Mouse (Mus musculus) frontal cortex, adult 2 months (tissue): ENCODE measurements around the gene Rrnad1. TPM values are rescaled to one million over a fixed set of nuclear protein-coding genes. Genes with fewer than 3 reads are reported as not detected.

ENCODE experiments used
- DNase-seq, 2 experiments: peaks; one replicate each; pipeline ENCODE4 v3.0.0; 2022; ENCODE audit warnings: low spot score in 1 of 2; ENCODE audit errors: extremely low spot score in 1 of 2
- polyA plus RNA-seq: library from polyadenylated mRNA; depleted of rRNA; stranded (reverse); fragments of >200 nt; gene quantifications from 2 replicates; pipeline ENCODE4 v1.2.3, GENCODE M21; 2012; rRNA removed

Rrnad1 gene
- polyA plus RNA-seq, 1 experiment = 46.4 TPM

GRCm38 (mm10) chr3:87886416-87886815 lies 44.1 kb downstream of the Rrnad1 start:
- no peak for DNase-seq

- DNase-seq = no peak
Observed at GRCm38 (mm10) chr3:87886004-87886365, 44.5 kb downstream of the Rrnad1 start.

- DNase-seq = peak; percentile 97 to 99
Observed at GRCm38 (mm10) chr3:87885281-87886003, 45.1 kb downstream of the Rrnad1 start, which contains the start of gene Prcc. Prcc (minus strand) TSS chr3:87885608.

GRCm38 (mm10) chr3:87884708-87885251 lies 45.7 kb downstream of the Rrnad1 start:
- peak in 1 of 2 experiments; percentile 33 for DNase-seq

GRCm38 (mm10) chr3:87884291-87884690 lies 46.2 kb downstream of the Rrnad1 start:
- no peak for DNase-seq

GRCm38 (mm10) chr3:87877730-87878129 lies 52.8 kb downstream of the Rrnad1 start:
- no peak for DNase-seq

Other genes with a start within 250 kb of the Rrnad1 start
- 0.19 and 0.40 TPM in 2 replicates for gene Lrrc71, start 182.1 kb downstream of the Rrnad1 start, polyA plus RNA-seq
- gene Ntrk1, start 135.6 kb downstream of the Rrnad1 start, polyA plus RNA-seq = 0.08 and 0.19 TPM in 2 replicates
- gene Insrr, start 133.8 kb downstream of the Rrnad1 start, polyA plus RNA-seq = 0.38 and 0.46 TPM in 2 replicates
- gene Pear1, start 106.4 kb downstream of the Rrnad1 start, polyA plus RNA-seq = 9.9 and 10.2 TPM in 2 replicates
- gene Sh2d2a, start 84.0 kb downstream of the Rrnad1 start, polyA plus RNA-seq = 0.02 and 0.06 TPM in 2 replicates
- 38.8 and 40.2 TPM in 2 replicates for gene Prcc, start 45.1 kb downstream of the Rrnad1 start, polyA plus RNA-seq
- gene Hdgf, start 24.4 kb downstream of the Rrnad1 start, polyA plus RNA-seq = 171 and 183 TPM in 2 replicates
- 80.0 and 80.7 TPM in 2 replicates for gene Mrpl24, start 11.2 kb downstream of the Rrnad1 start, polyA plus RNA-seq
- 12.9 and 13.9 TPM in 2 replicates for gene Isg20l2, start 403 bp downstream of the Rrnad1 start, polyA plus RNA-seq
- 9.2 and 11.0 TPM in 2 replicates for gene Crabp2, start 17.9 kb upstream of the Rrnad1 start, polyA plus RNA-seq
- 4.3 and 4.8 TPM in 2 replicates for gene Nes, start 40.4 kb upstream of the Rrnad1 start, polyA plus RNA-seq
- 359 and 380 TPM in 2 replicates for gene Bcan, start 69.5 kb upstream of the Rrnad1 start, polyA plus RNA-seq
- gene Hapln2, start 96.9 kb upstream of the Rrnad1 start, polyA plus RNA-seq = 28.5 and 39.4 TPM in 2 replicates
- gene Gpatch4, start 112.4 kb upstream of the Rrnad1 start, polyA plus RNA-seq = 13.7 and 14.4 TPM in 2 replicates
- gene Naxe, start 127.8 kb upstream of the Rrnad1 start, polyA plus RNA-seq = 79.5 and 90.3 TPM in 2 replicates
- not detected in 2 replicates for gene Ttc24, start 147.6 kb upstream of the Rrnad1 start, polyA plus RNA-seq
- gene Iqgap3, start 151.3 kb upstream of the Rrnad1 start, polyA plus RNA-seq = 0.64 and 0.74 TPM in 2 replicates
- gene Mef2d, start 211.7 kb upstream of the Rrnad1 start, polyA plus RNA-seq = 137 and 138 TPM in 2 replicates